Mouse (Mus musculus) intestine, embryonic 16.5 days (tissue): ENCODE measurements around the gene Ripor2. TPM values are rescaled to one million over a fixed set of nuclear protein-coding genes. Genes with fewer than 3 reads are reported as not detected.

ENCODE experiments used
- ATAC-seq: fragments of 200-750 bp; cut with Nextera tagmentation; 2 replicates; pipeline ENCODE4 v1.8.0; 2017; ENCODE audit warnings: moderate TSS enrichment, moderate library complexity
- H3K27ac ChIP-seq: fragments of 300-500 bp; sonication (generic); 2 replicates; pipeline ENCODE4 v1.5.1; 2014; ENCODE audit warnings: mild to moderate bottlenecking, low read length
- H3K27me3 ChIP-seq: fragments of 300-500 bp; sonication (generic); replicated peaks from 2 replicates; pipeline ENCODE4 v1.6.1; 2014; ENCODE audit warnings: low read length, control low read depth, mixed read lengths; ENCODE audit not compliant: control insufficient read depth, insufficient read depth
- H3K36me3 ChIP-seq: fragments of 300-500 bp; sonication (generic); 2 replicates; pipeline ENCODE4 v1.6.1; 2014; ENCODE audit warnings: low read length, control low read depth; ENCODE audit not compliant: control insufficient read depth, insufficient read depth
- H3K4me1 ChIP-seq: fragments of 300-500 bp; sonication (generic); 2 replicates; pipeline ENCODE4 v1.6.1; 2014; ENCODE audit warnings: low read length, control low read depth, mixed read lengths; ENCODE audit not compliant: control insufficient read depth, insufficient read depth
- H3K4me2 ChIP-seq: fragments of 300-500 bp; sonication (generic); 2 replicates; pipeline ENCODE4 v1.6.1; 2014; ENCODE audit warnings: low read depth, low read length, control low read depth
- H3K4me3 ChIP-seq: fragments of 300-500 bp; sonication (generic); 2 replicates; pipeline ENCODE4 v1.5.1; 2014; ENCODE audit warnings: mild to moderate bottlenecking, low read length
- H3K9ac ChIP-seq: fragments of 300-500 bp; sonication (generic); 2 replicates; pipeline ENCODE4 v1.6.1; 2014; ENCODE audit warnings: low read depth, low read length
- H3K9me3 ChIP-seq: fragments of 300-500 bp; sonication (generic); 2 replicates; pipeline ENCODE4 v1.6.1; 2016; ENCODE audit warnings: low read length, control low read depth; ENCODE audit not compliant: control insufficient read depth
- WGBS: fragments of 180-500 bp; shearing (Covaris S2); extraction: QIAGEN DNeasy Blood & Tissue Kit; methylation state at CpG from one replicate; pipeline ENCODE4 v1.1.7; 2014; 5-methylcytosine and 5-hydroxymethylcytosine counted together
- polyA plus RNA-seq: library from polyadenylated mRNA; unstranded; fragments of >200 nt; fragmentation: Nextera tagmentation; extraction: Ambion mirVana; gene quantifications from 2 replicates; pipeline ENCODE4 v1.2.1, GENCODE M21; 2015

The Ripor2 gene
- polyA plus RNA-seq, 1 experiment from 2014 or later: 1.7 TPM

DNA sequence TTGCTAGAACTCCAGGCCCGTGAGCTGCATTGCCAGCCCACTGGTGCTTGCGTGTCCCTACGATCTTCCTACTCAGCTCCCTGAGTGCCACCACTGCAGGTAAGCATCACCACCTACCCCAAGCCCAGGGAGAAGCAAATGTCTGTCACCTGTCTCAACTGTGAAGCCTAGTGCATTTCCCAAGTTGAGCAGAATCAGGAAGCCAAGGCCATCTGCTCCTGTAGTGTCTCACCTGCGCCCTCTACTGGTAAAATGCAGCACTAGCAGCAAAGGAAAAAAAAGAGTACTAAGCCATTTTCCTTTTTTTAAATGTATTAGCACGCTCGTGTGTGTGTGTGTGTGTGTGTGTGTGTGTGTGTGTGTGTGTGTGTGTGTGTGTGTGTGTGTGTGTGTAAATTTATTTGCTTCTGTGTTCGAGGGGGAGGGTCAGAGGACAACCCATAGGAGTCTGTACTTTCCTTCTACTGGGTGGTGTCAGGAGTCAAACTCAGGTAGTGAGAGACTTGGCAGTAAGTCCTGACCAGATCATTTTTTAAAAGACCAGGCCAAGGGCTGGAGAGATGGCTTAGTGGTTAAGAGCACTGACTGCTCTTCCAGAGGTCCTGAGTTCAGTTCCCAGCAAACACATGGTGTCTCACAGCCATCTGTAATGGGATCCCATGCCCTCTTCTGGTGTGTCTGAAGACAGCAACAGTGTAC lies 194.3 kb downstream of the Ripor2 start:
- no peak overlapping the region for H3K27ac ChIP-seq
- no peaks in the 10 kb centered on the region for H3K4me1 ChIP-seq
- H3K4me3 ChIP-seq: no peak overlapping the region
- H3K9ac ChIP-seq: no peak overlapping the region
- peak; percentile 69; the same call in 1 of the 2 replicates for ATAC-seq
- no peaks in the 10 kb centered on the region for H3K36me3 ChIP-seq
- H3K9me3 ChIP-seq: no peaks in the 10 kb centered on the region
- no peak overlapping the region for H3K4me2 ChIP-seq
- WGBS: 48% methylated on average over 7 of the region's 7 CpGs
- no peaks in the 10 kb centered on the region for H3K27me3 ChIP-seq

DNA sequence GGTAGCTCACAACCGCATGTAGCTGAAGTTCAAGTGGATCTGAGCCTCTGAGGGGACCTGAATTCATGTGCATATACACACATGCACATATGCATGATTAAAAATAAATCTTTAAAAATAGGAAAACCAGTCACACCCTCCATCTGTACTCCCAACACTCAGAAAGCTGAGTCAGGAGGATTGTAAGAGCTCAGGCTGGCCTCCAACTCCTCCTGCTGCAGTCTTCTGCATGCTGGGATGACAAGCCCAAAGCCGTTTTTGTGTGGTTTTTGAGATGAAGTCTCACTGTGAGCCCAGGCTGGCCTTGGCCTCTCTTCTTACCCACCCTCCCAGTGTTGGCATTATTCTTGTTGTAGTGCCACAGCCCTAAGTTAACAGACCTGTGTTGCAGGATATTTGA lies 196.0 kb downstream of the Ripor2 start:
- ATAC-seq: no peak
- no peaks in the 10 kb centered on the region for H3K27me3 ChIP-seq
- WGBS: 69% methylated on average over 2 of the region's 2 CpGs

GRCm38 (mm10) chr13:24778706-24779380 lies 196.9 kb downstream of the Ripor2 start:
- no peak overlapping the region for H3K4me2 ChIP-seq
- no peaks in the 10 kb centered on the region for H3K9me3 ChIP-seq
- 75% methylated on average over 8 of the region's 8 CpGs for WGBS
- H3K27me3 ChIP-seq: no peaks in the 10 kb centered on the region
- H3K4me3 ChIP-seq: no peak overlapping the region
- H3K4me1 ChIP-seq: no peaks in the 10 kb centered on the region
- H3K9ac ChIP-seq: no peak overlapping the region
- H3K36me3 ChIP-seq: no peaks in the 10 kb centered on the region
- ATAC-seq: no peak
- no peak overlapping the region for H3K27ac ChIP-seq

More for the DNA sequence above, 196.0 kb downstream of the Ripor2 start:
- no peak overlapping the region for H3K9ac ChIP-seq
- H3K4me1 ChIP-seq: no peaks in the 10 kb centered on the region
- H3K4me3 ChIP-seq: no peak overlapping the region
- H3K9me3 ChIP-seq: no peaks in the 10 kb centered on the region
- no peak overlapping the region for H3K4me2 ChIP-seq
- H3K36me3 ChIP-seq: no peaks in the 10 kb centered on the region
- H3K27ac ChIP-seq: no peak overlapping the region

- Histone ChIP-seq H3K36me3 (no peaks in the 10 kb centered on the region), H3K9me3 (no peaks in the 10 kb centered on the region), H3K4me1 (no peaks in the 10 kb centered on the region), H3K27me3 (no peaks in the 10 kb centered on the region), H3K9ac (no peak overlapping the region), H3K27ac (no peak overlapping the region), H3K4me2 (no peak overlapping the region), H3K4me3 (no peak overlapping the region)
- WGBS: 64% methylated on average over 5 of the region's 5 CpGs
- ATAC-seq: no peak
Observed at GRCm38 (mm10) chr13:24781916-24782315, 199.9 kb downstream of the Ripor2 start.

Other genes starting within 250 kb of the Ripor2 start
- not detected in 2 replicates for gene Armh2, start 159.0 kb downstream of the Ripor2 start, polyA plus RNA-seq
- gene Gmnn, start 179.7 kb downstream of the Ripor2 start, polyA plus RNA-seq: 81.9 and 90.3 TPM in 2 replicates
- gene BC005537, start 219.5 kb downstream of the Ripor2 start, polyA plus RNA-seq: 9.4 and 9.6 TPM in 2 replicates
- gene Acot13, start 249.4 kb downstream of the Ripor2 start, polyA plus RNA-seq: 201 and 219 TPM in 2 replicates
- 52.8 TPM in 2 replicates for gene Tdp2, start 249.5 kb downstream of the Ripor2 start, polyA plus RNA-seq